Mouse (Mus musculus): ENCODE measurements around the gene Mthfs. TPM values are rescaled to one million over a fixed set of nuclear protein-coding genes. Genes with fewer than 3 reads are reported as not detected.

Gene Mthfs
- polyA plus RNA-seq, 1 experiment from 2014 or later = 15.1 TPM

DNA sequence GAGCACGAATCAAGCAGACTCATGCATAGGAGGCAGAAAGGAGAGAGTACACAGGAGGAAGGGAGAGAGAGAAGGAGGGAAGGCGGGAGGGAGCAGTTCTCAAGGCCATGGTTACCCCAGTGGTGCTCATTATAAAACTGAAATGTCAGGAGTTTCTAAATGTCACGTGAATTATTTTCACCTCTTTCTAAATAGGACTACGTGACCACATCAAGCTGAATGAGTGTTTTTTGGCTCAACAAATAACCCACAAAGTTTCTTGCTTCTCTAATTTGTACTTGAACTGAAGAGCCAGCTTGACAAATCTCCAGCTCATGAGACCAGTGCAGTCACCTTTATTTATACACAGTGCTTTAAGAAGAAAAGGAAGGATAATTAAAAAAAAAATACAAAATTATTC lies 56.6 kb downstream of the Mthfs start:
- no peaks in the 10 kb centered on the region for H3K9me3 ChIP-seq (replicated peaks; ENCODE audit: control insufficient read depth, low read length)
- 67% methylated on average over 4 of the region's 4 CpGs for WGBS (ENCODE audit: insufficient replicate concordance)
- no peaks in the 10 kb centered on the region for H3K4me1 ChIP-seq (ENCODE audit: control insufficient read depth, insufficient read depth, low read length)
- H3K27me3 ChIP-seq (ENCODE audit: control insufficient read depth, insufficient read depth, low read length) = no peaks in the 10 kb centered on the region
- ATAC-seq (replicated peaks; ENCODE audit: insufficient number of reproducible peaks, low FRiP score, low TSS enrichment) = no peak
- H3K36me3 ChIP-seq (ENCODE audit: control insufficient read depth, insufficient read depth, low read length) = no peaks in the 10 kb centered on the region
- no peak overlapping the region for H3K9ac ChIP-seq (ENCODE audit: low read depth, low read length)
- no peak overlapping the region for H3K27ac ChIP-seq (ENCODE audit: low read depth, low read length)
- H3K4me2 ChIP-seq = no peak overlapping the region
- H3K4me3 ChIP-seq (ENCODE audit: low read depth, low read length) = no peak overlapping the region

DNA sequence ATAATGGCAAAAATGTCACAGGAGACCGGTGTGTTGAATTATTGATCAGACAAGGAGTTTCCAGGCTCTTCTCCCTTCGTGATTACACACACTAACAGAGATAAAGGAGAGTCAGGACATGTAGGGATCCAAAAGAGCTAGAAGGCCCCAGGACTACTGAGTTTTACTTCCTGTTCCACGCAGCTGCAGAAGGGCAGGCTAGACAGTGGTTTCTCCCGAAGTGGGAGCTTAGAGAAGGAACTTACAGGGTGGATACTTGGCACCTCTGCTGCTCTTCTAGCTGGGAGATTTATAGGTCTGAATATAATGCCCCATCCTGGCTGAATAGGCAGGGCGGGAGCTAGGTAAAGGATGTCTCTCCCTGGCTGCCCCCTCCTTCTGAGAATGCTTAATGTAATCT lies 57.1 kb downstream of the Mthfs start:
- Histone ChIP-seq H3K4me3 (ENCODE audit: low read depth, low read length) (no peak overlapping the region), H3K27me3 (ENCODE audit: control insufficient read depth, insufficient read depth, low read length) (no peaks in the 10 kb centered on the region), H3K9ac (ENCODE audit: low read depth, low read length) (no peak overlapping the region), H3K36me3 (ENCODE audit: control insufficient read depth, insufficient read depth, low read length) (no peaks in the 10 kb centered on the region), H3K27ac (ENCODE audit: low read depth, low read length) (no peak overlapping the region), H3K9me3 (replicated peaks; ENCODE audit: control insufficient read depth, low read length) (no peaks in the 10 kb centered on the region), H3K4me2 (no peak overlapping the region), H3K4me1 (ENCODE audit: control insufficient read depth, insufficient read depth, low read length) (no peaks in the 10 kb centered on the region)
- WGBS (ENCODE audit: insufficient replicate concordance) = 54% methylated on average over 5 of the region's 5 CpGs
- ATAC-seq (replicated peaks; ENCODE audit: insufficient number of reproducible peaks, low FRiP score, low TSS enrichment) = no peak

DNA sequence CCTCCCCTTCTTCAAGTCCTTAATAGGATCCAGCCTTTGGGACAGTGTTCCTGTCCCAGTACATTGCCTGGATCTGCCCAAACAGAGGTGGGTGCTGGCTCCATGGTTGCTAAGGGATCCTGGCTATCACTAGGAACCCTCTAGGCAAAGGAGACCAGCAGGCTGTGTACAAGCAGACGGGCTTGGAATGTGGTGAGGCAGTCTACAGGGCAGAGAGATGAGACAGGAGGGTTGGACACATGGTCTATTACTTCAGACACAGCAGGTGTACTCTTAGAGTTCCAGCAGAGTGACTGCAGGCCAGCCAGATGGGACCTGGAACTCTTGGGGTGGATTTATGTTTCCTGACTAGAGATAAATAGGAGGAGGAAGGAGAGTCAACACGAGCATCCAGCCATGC lies 59.9 kb downstream of the Mthfs start:
- no peak overlapping the region for H3K9ac ChIP-seq (ENCODE audit: low read depth, low read length)
- no peak for ATAC-seq (replicated peaks; ENCODE audit: insufficient number of reproducible peaks, low FRiP score, low TSS enrichment)
- no peak overlapping the region for H3K4me3 ChIP-seq (ENCODE audit: low read depth, low read length)
- H3K4me2 ChIP-seq = no peak overlapping the region
- no peak overlapping the region for H3K27ac ChIP-seq (ENCODE audit: low read depth, low read length)
- WGBS (ENCODE audit: insufficient replicate concordance) = 68% methylated on average over 2 of the region's 2 CpGs
- H3K27me3 ChIP-seq (ENCODE audit: control insufficient read depth, insufficient read depth, low read length) = no peaks in the 10 kb centered on the region
- H3K4me1 ChIP-seq (ENCODE audit: control insufficient read depth, insufficient read depth, low read length) = no peaks in the 10 kb centered on the region
- no peaks in the 10 kb centered on the region for H3K9me3 ChIP-seq (replicated peaks; ENCODE audit: control insufficient read depth, low read length)
- H3K36me3 ChIP-seq (ENCODE audit: control insufficient read depth, insufficient read depth, low read length) = no peaks in the 10 kb centered on the region

DNA sequence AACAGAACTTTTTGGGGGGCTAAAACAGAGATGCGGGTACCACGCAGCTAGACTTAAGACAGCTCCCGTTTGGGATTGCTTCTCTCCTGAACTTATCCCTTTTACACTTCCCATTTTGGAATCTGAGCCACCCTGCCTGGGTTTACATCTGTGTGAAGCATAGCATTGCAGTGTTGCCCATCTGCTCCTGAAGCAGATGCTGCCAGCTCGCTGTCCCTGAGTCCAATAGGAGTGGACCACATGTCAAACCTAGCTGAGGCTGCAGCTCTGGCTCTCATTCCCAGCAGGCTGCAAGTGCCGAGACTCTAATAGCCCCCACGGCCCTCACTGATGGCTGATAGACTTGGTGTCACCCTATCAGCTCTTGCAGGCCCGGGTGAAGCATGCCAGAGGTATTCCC lies 63.3 kb downstream of the Mthfs start:
- no peak for ATAC-seq (replicated peaks; ENCODE audit: insufficient number of reproducible peaks, low FRiP score, low TSS enrichment)
- Histone ChIP-seq H3K9ac (ENCODE audit: low read depth, low read length) (no peak overlapping the region), H3K9me3 (replicated peaks; ENCODE audit: control insufficient read depth, low read length) (no peaks in the 10 kb centered on the region), H3K27me3 (ENCODE audit: control insufficient read depth, insufficient read depth, low read length) (no peaks in the 10 kb centered on the region), H3K27ac (ENCODE audit: low read depth, low read length) (no peak overlapping the region), H3K4me1 (ENCODE audit: control insufficient read depth, insufficient read depth, low read length) (no peaks in the 10 kb centered on the region), H3K4me3 (ENCODE audit: low read depth, low read length) (no peak overlapping the region), H3K4me2 (no peak overlapping the region), H3K36me3 (ENCODE audit: control insufficient read depth, insufficient read depth, low read length) (no peaks in the 10 kb centered on the region)
- 55% methylated on average over 7 of the region's 7 CpGs for WGBS (ENCODE audit: insufficient replicate concordance)

DNA sequence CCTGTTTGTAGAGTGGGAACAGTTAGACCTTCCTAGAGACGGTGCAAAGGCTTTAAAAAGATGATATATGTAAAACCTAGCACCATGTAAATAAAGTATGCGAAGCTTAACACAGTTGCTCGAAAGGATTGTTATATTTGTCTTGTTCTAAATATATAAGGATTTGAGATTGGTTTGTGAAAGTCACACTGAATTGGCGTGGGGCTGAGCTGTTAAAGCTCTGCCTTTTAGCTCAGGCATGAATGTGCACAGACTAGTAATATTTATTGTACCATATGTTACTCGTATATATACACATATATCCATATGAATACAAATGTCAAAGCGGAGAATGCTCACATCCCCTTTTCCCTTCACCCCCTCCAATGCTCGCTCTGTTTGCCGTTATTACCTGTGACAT lies 67.7 kb downstream of the Mthfs start:
- Histone ChIP-seq H3K27ac (ENCODE audit: low read depth, low read length) (no peak overlapping the region), H3K36me3 (ENCODE audit: control insufficient read depth, insufficient read depth, low read length) (no peaks in the 10 kb centered on the region), H3K4me2 (no peak overlapping the region), H3K27me3 (ENCODE audit: control insufficient read depth, insufficient read depth, low read length) (no peaks in the 10 kb centered on the region), H3K9me3 (replicated peaks; ENCODE audit: control insufficient read depth, low read length) (no peaks in the 10 kb centered on the region), H3K4me1 (ENCODE audit: control insufficient read depth, insufficient read depth, low read length) (no peaks in the 10 kb centered on the region), H3K9ac (ENCODE audit: low read depth, low read length) (no peak overlapping the region), H3K4me3 (ENCODE audit: low read depth, low read length) (no peak overlapping the region)
- 79% methylated on average over 8 of the region's 8 CpGs for WGBS (ENCODE audit: insufficient replicate concordance)
- no peak for ATAC-seq (replicated peaks; ENCODE audit: insufficient number of reproducible peaks, low FRiP score, low TSS enrichment)

DNA sequence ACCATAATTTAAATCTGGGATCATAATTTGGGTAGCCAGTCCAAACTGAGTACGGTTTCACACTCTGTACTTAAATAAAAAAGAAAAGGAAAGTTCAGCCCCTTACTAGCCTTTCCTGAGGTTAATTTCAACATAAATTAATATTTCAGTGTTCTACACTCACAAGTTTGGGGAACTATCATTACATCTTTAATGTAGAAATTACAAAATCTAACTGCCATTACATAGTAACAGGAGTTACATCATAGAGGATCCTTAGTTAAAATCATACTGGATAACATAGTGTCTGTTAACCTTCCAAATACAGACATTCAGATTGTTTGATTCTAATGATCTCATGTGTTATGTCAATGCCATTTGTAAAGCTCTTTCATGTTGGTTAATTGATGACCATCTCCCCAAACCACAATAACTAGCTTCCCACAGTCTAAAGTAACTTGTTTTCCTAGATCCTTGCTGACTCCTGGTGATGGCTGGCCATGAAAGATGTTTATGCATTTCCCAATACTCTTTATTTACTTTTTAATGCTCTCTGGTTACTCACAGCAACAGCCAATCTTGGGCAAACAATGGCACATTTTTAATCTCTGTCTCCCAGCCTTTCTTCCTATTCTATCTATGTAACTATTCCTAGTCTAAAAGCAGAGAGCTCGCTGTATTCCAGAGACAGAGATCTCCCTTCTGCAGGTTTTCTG lies 72.0 kb downstream of the Mthfs start:
- no peaks in the 10 kb centered on the region for H3K9me3 ChIP-seq (replicated peaks; ENCODE audit: control insufficient read depth, low read length)
- no peak overlapping the region for H3K4me3 ChIP-seq (ENCODE audit: low read depth, low read length)
- H3K4me2 ChIP-seq = no peak overlapping the region
- no peaks in the 10 kb centered on the region for H3K36me3 ChIP-seq (ENCODE audit: control insufficient read depth, insufficient read depth, low read length)
- 78% methylated on average over 2 of the region's 2 CpGs for WGBS (ENCODE audit: insufficient replicate concordance)
- H3K27me3 ChIP-seq (ENCODE audit: control insufficient read depth, insufficient read depth, low read length) = no peaks in the 10 kb centered on the region
- no peak overlapping the region for H3K9ac ChIP-seq (ENCODE audit: low read depth, low read length)
- no peaks in the 10 kb centered on the region for H3K4me1 ChIP-seq (ENCODE audit: control insufficient read depth, insufficient read depth, low read length)
- no peak for ATAC-seq (replicated peaks; ENCODE audit: insufficient number of reproducible peaks, low FRiP score, low TSS enrichment)
- no peak overlapping the region for H3K27ac ChIP-seq (ENCODE audit: low read depth, low read length)

DNA sequence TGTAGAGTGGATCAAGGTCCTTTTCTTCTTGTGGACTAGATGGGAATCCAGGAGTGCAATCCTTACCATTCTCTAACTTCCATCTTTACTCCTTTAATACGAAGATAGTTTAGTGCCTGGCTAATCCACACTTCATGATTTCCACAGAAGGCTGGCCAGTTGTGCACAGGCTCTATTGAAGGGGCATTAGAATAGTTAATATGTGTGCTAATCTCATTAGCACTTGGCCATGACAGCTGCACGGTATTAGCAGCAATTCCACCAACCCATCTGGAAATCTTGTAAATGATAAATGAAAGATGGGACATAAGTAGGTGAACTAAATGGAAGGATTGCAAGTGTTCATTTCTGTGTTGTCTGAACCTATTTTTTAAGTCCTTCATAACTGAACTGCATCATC lies 77.6 kb downstream of the Mthfs start:
- no peak overlapping the region for H3K4me3 ChIP-seq (ENCODE audit: low read depth, low read length)
- WGBS (ENCODE audit: insufficient replicate concordance) = 74% methylated on average over 2 of the region's 2 CpGs
- H3K9ac ChIP-seq (ENCODE audit: low read depth, low read length) = no peak overlapping the region

DNA sequence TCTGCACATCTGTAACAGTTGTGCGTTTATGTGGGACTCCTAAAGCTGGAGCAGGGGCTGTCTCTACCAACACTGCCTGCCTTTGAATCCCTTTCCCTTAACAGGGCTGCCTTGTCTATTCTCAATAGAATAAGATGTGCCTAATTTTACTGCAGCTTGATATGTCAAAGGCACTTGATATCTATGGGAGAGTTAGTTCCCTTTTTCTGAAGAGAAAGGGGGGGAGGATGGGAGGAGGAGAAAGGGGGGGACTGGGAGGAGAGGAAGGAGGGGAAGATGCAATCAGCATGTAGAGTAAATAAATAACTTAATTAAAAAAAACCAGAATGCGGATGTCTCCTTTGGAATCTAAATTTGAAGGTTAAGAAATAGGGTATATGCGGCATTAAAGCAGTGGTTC lies 82.9 kb downstream of the Mthfs start:
- ATAC-seq (replicated peaks; ENCODE audit: insufficient number of reproducible peaks, low FRiP score, low TSS enrichment) = no peak
- Histone ChIP-seq H3K27ac (ENCODE audit: low read depth, low read length) (no peak overlapping the region), H3K4me2 (no peak overlapping the region), H3K4me3 (ENCODE audit: low read depth, low read length) (no peak overlapping the region), H3K4me1 (ENCODE audit: control insufficient read depth, insufficient read depth, low read length) (no peaks in the 10 kb centered on the region), H3K36me3 (ENCODE audit: control insufficient read depth, insufficient read depth, low read length) (no peaks in the 10 kb centered on the region), H3K9ac (ENCODE audit: low read depth, low read length) (no peak overlapping the region), H3K9me3 (replicated peaks; ENCODE audit: control insufficient read depth, low read length) (no peaks in the 10 kb centered on the region), H3K27me3 (ENCODE audit: control insufficient read depth, insufficient read depth, low read length) (no peaks in the 10 kb centered on the region)
- WGBS (ENCODE audit: insufficient replicate concordance) = 80% methylated on average over 3 of the region's 3 CpGs

More for the DNA sequence above, 77.6 kb downstream of the Mthfs start:
- H3K9me3 ChIP-seq (replicated peaks; ENCODE audit: control insufficient read depth, low read length) = no peaks in the 10 kb centered on the region
- ATAC-seq (replicated peaks; ENCODE audit: insufficient number of reproducible peaks, low FRiP score, low TSS enrichment) = no peak
- H3K36me3 ChIP-seq (ENCODE audit: control insufficient read depth, insufficient read depth, low read length) = no peaks in the 10 kb centered on the region
- H3K4me2 ChIP-seq = no peak overlapping the region
- H3K27me3 ChIP-seq (ENCODE audit: control insufficient read depth, insufficient read depth, low read length) = no peaks in the 10 kb centered on the region
- no peak overlapping the region for H3K27ac ChIP-seq (ENCODE audit: low read depth, low read length)
- no peaks in the 10 kb centered on the region for H3K4me1 ChIP-seq (ENCODE audit: control insufficient read depth, insufficient read depth, low read length)

DNA sequence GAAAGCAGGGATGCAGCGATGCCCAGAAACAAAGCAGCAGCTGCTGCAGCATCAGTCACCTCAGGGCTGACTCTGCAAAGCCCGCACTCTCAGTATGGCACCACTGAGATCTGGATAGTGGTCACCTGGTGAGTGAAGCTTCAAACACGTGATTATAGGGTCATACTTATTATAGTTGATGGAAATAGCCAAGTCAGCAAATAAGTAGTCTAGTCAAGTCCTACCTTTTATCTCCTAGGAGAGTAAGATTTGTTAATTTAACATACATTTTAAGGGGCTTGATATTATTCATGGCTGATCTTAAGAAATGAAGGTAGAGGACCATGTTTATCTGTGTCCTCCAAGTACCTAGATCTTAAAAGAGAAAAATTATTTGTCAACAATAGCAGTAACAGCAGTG lies 83.6 kb downstream of the Mthfs start:
- Histone ChIP-seq H3K4me1 (ENCODE audit: control insufficient read depth, insufficient read depth, low read length) (no peaks in the 10 kb centered on the region), H3K9me3 (replicated peaks; ENCODE audit: control insufficient read depth, low read length) (no peaks in the 10 kb centered on the region), H3K4me3 (ENCODE audit: low read depth, low read length) (no peak overlapping the region), H3K36me3 (ENCODE audit: control insufficient read depth, insufficient read depth, low read length) (no peaks in the 10 kb centered on the region), H3K27me3 (ENCODE audit: control insufficient read depth, insufficient read depth, low read length) (no peaks in the 10 kb centered on the region), H3K4me2 (no peak overlapping the region), H3K9ac (ENCODE audit: low read depth, low read length) (no peak overlapping the region), H3K27ac (ENCODE audit: low read depth, low read length) (no peak overlapping the region)
- 57% methylated on average over 3 of the region's 3 CpGs for WGBS (ENCODE audit: insufficient replicate concordance)
- no peak for ATAC-seq (replicated peaks; ENCODE audit: insufficient number of reproducible peaks, low FRiP score, low TSS enrichment)
